Mouse (Mus musculus) macrophage (primary cell): ENCODE measurements around the gene Pigr. TPM values are rescaled to one million over a fixed set of nuclear protein-coding genes. Genes with fewer than 3 reads are reported as not detected.

Experiments used
- H3K27ac ChIP-seq: fragments of 350-480 bp; formaldehyde crosslinking; 2 replicates; pipeline ENCODE4 v1.9.0; 2021
- H3K36me3 ChIP-seq: fragments of 350-480 bp; formaldehyde crosslinking; 2 replicates; pipeline ENCODE4 v1.9.0; 2021; ENCODE audit errors: inconsistent target
- H3K4me3 ChIP-seq: fragments of 350-480 bp; formaldehyde crosslinking; 2 replicates; pipeline ENCODE4 v1.9.0; 2021; ENCODE audit errors: inconsistent target
- H3K79me2 ChIP-seq: fragments of 350-480 bp; formaldehyde crosslinking; 2 replicates; pipeline ENCODE4 v1.9.0; 2021; ENCODE audit errors: inconsistent target
- WGBS: methylation state at CpG from one replicate; pipeline ENCODE4 v1.1.7; 2026; ENCODE audit warnings: inconsistent platforms; ENCODE audit not compliant: missing documents; 5-methylcytosine and 5-hydroxymethylcytosine counted together
- polyA plus RNA-seq: library from polyadenylated mRNA; stranded (reverse); fragments of 250-400 nt; gene quantifications from 3 replicates; pipeline ENCODE4 v1.2.4, GENCODE M21; 2018; ENCODE audit warnings: inconsistent platforms
- total RNA-seq, 78 experiments: library from RNA; depleted of rRNA; stranded (reverse); fragments of 250-400 nt; gene quantifications; 1 replicate in 9 of 78; 2 replicates in 24 of 78; 3 replicates in 43 of 78; 4 replicates in 2 of 78; pipeline ENCODE4 v1.2.4; 2018; ENCODE audit warnings: inconsistent platforms in 56 of 78

Pigr gene
- not detected for total RNA-seq (2018; cell fraction: chromatin; rRNA removed)
- not detected for total RNA-seq (2018; cell fraction: cytosol; rRNA removed)
- total RNA-seq (2018; cell fraction: nucleus; rRNA removed), result not detected
- not detected in 3 replicates for polyA plus RNA-seq

DNA sequence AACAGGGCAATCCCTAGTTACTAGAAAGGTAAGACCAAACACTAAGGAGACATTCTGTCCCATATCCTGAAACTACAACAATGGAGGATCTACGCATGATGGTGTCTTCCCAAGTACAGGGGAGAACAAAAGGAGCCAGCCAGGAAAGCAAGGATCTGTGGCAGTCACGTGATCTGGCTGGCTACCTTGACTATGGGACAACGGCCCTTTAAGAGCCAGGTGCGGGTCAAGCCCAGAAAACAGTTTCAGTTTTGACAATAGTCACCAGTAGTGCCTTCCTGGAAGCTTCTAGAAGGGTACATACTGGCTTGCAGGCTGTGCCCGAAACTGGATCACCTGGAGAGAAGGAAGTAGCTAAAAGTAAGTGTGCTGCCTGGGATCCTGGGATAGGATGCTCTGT, at the start of gene Pigr:
Gene Pigr (plus strand): TSS at position 237 of the 400 bp plus-strand sequence.
- 85% methylated on average over 5 of the region's 5 CpGs for WGBS
- Histone ChIP-seq H3K4me3 (no peak within 1 kb of the TSS), H3K36me3 (no peaks in the 10 kb centered on the region), H3K27ac (no peak within 1 kb of the TSS), H3K79me2 (no peaks in the 10 kb centered on the region)

DNA sequence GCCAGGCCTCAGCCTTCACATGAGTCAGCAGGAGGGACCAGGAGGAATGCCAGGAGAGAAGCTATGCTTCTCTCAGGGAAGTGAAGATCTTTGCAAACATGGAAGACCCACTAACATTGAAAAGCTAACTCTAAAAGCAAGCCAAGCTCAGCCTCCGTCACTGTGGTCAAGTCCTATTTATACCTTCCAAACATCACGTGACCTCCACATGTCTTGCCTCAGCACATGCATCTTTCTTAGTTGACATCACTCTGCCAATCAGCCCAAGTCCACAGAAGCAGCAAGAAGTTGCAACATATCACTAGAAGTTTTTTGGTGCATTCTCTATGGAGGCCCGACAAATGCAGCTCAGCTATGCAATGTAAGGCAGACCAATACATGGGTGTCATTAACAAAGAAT, 46.6 kb upstream of the Pigr start:
- Histone ChIP-seq H3K4me3 (no peak overlapping the region), H3K79me2 (no peaks in the 10 kb centered on the region), H3K27ac (no peak overlapping the region), H3K36me3 (no peaks in the 10 kb centered on the region)
- WGBS, result 76% methylated on average over 3 of the region's 3 CpGs

DNA sequence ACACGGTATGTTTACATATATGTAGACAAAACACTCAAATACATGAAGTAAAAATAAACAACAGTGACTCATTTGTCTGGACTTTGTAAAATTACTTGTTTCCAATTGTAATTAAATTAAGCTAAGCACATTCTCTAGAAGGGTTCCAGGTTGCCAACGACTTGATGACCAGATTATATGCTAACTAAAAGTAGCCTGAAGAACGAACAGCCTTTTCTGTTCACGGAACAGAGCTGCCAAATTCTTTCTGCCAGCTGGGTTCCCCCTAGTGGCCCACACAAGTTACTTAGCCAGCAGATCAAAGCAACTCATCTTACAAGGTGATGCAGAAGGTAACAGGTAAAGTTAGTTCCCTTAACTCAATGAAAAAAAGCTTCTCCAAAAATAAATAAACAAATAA, 42.4 kb upstream of the Pigr start:
- WGBS, result 24% methylated on average over 4 of the region's 4 CpGs
- no peak overlapping the region for H3K27ac ChIP-seq
- no peaks in the 10 kb centered on the region for H3K79me2 ChIP-seq
- H3K4me3 ChIP-seq, result no peak overlapping the region
- no peaks in the 10 kb centered on the region for H3K36me3 ChIP-seq

GRCm38 (mm10) chr1:130787001-130787400, 39.5 kb upstream of the Pigr start:
- WGBS, result 73% methylated on average over 3 of the region's 4 CpGs
- H3K79me2 ChIP-seq, result no peaks in the 10 kb centered on the region
- H3K4me3 ChIP-seq, result no peak overlapping the region
- H3K27ac ChIP-seq, result no peak overlapping the region
- H3K36me3 ChIP-seq, result no peaks in the 10 kb centered on the region

DNA sequence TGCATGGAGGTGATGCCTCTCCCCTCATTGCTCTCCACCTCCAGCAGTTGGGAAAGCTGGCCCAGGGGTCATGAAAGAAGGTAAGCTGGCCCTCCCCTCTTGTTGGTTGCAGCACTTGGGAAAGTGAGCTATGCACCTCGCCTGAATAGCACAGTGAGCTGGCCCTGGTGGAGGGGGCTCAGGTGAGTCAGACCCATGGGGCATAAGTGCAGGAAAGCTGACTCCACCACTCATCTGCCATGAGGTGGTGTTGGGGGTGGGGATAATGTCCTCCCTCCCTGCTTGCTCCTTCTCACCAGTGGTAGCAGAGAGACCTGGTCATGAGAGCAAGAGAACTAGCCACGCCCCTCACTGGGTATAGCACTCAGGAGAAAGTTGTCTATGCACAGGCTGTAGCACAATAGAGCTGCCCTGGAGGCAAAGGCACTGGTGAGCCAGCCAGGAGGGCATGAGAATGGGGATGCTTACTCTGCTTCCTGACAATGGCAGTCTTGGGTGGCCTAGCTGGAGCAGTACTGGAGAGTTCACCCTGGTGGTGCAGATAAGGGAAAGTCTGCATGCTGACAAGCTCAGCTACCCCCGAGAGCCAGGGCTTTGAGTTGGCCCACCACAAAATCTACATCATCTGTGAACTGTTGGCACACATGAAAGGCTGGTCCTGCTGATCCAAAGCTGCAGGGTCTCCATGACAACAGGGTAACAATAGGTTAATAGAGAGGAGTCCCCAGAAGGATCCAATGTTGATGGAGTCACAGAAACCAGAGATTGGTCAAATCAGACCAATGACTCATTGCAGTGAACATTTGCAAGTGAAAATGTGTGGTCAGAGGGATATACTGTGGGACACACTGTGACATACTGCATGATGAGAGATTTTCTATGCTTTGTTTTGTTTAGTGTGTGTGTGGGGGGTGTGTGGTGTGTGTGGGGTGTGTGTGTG, 36.7 kb upstream of the Pigr start:
- no peak overlapping the region for H3K27ac ChIP-seq
- no peaks in the 10 kb centered on the region for H3K79me2 ChIP-seq
- no peaks in the 10 kb centered on the region for H3K36me3 ChIP-seq
- 77% methylated on average over 3 of the region's 3 CpGs for WGBS
- no peak overlapping the region for H3K4me3 ChIP-seq

GRCm38 (mm10) chr1:130795331-130795730, 31.2 kb upstream of the Pigr start:
- H3K79me2 ChIP-seq, result no peaks in the 10 kb centered on the region
- no peaks in the 10 kb centered on the region for H3K36me3 ChIP-seq
- H3K4me3 ChIP-seq, result no peak overlapping the region
- no peak overlapping the region for H3K27ac ChIP-seq
- whole genome bisulfite sequencing, result 77% methylated on average over 2 of the region's 2 CpGs

DNA sequence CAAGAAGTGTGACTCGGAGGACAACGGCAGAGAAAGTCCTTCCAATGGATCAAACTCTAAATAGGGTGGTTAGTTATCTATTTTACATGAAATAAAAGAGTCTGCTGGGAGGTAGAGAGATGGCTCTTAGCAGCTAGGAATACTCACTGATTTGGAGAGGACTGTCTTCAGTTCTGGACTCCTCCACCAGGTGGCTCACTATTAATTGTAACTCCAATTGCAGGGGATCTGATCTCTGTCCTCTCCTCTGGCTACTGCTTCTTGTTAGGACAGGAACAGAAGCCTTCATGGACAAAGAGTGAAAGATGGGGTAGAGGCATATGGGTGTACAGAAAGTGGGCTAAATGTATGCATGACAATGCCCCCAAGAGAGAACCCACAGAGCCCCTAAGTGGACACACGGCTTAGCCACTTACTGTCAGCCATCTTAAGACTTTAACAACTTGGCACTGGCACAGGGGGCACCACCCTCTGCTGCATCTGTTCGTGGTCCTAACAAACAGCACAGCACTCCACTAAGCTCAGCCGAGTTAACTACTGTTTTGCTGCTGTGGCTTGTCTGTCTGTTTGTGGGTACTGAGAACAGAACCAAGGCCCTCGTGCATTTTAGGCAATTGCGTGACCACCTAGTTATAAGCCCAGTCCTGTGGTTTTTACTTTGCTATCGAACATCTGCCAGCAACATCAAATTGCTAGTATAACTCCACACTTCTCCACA, 29.4 kb upstream of the Pigr start:
- Histone ChIP-seq H3K27ac (no peak overlapping the region), H3K79me2 (no peaks in the 10 kb centered on the region), H3K4me3 (no peak overlapping the region), H3K36me3 (no peaks in the 10 kb centered on the region)
- 44% methylated on average over 8 of the region's 8 CpGs for WGBS

- WGBS, result 21% methylated on average over 6 of the region's 6 CpGs
- H3K4me3 ChIP-seq, result no peak overlapping the region
Observed at GRCm38 (mm10) chr1:130798037-130798436, 28.4 kb upstream of the Pigr start.

GRCm38 (mm10) chr1:130798551-130798950, 27.9 kb upstream of the Pigr start:
- WGBS, result 59% methylated on average over 3 of the region's 3 CpGs

More at GRCm38 (mm10) chr1:130798037-130798436, 28.4 kb upstream of the Pigr start:
- no peaks in the 10 kb centered on the region for H3K79me2 ChIP-seq
- H3K27ac ChIP-seq, result no peak overlapping the region
- no peaks in the 10 kb centered on the region for H3K36me3 ChIP-seq

DNA sequence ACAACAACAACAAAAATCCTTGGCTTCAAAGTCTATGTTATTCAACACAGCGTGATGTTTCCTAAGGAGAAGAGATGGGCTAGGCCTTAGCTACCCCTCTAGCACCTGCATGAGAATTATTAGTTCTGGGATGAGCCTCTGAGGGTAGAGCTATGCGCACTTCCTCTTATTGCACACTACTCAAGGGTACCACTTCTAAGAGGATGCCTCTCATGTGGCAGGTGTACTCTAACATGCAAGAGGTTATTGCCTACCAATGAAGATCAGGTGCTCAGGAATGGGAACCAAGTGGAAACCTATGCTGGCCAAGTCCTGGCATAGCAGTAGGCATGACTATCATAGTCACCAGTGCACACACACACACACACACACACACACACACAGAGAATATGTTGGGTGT, 27.1 kb upstream of the Pigr start:
- no peaks in the 10 kb centered on the region for H3K79me2 ChIP-seq

More at GRCm38 (mm10) chr1:130798551-130798950, 27.9 kb upstream of the Pigr start:
- Histone ChIP-seq H3K79me2 (no peaks in the 10 kb centered on the region), H3K27ac (no peak overlapping the region), H3K4me3 (no peak overlapping the region), H3K36me3 (no peaks in the 10 kb centered on the region)

GRCm38 (mm10) chr1:130800602-130801001, 25.9 kb upstream of the Pigr start, which contains the start of gene Fcamr:
Gene Fcamr, plus strand, starts transcription at chr1:130800902.
- WGBS, result 92% methylated on average over 8 of the region's 8 CpGs
- Histone ChIP-seq H3K4me3 (no peak within 1 kb of the TSS), H3K36me3 (no peaks in the 10 kb centered on the region), H3K27ac (no peak within 1 kb of the TSS), H3K79me2 (no peaks in the 10 kb centered on the region)

More for the DNA sequence above, 27.1 kb upstream of the Pigr start:
- WGBS, result 82% methylated on average over 2 of the region's 2 CpGs
- Histone ChIP-seq H3K4me3 (no peak overlapping the region), H3K36me3 (no peaks in the 10 kb centered on the region), H3K27ac (no peak overlapping the region)

- 96% methylated on average over 2 of the region's 2 CpGs for WGBS
- Histone ChIP-seq H3K79me2 (no peaks in the 10 kb centered on the region), H3K36me3 (no peaks in the 10 kb centered on the region), H3K27ac (no peak overlapping the region), H3K4me3 (no peak overlapping the region)
Observed at GRCm38 (mm10) chr1:130801511-130801910, 25.0 kb upstream of the Pigr start.

- no peak overlapping the region for H3K27ac ChIP-seq
- 88% methylated on average over 6 of the region's 6 CpGs for WGBS
- H3K4me3 ChIP-seq, result no peak overlapping the region
- H3K36me3 ChIP-seq, result no peaks in the 10 kb centered on the region
- H3K79me2 ChIP-seq, result no peaks in the 10 kb centered on the region
Observed at GRCm38 (mm10) chr1:130802976-130803375, 23.5 kb upstream of the Pigr start.

- 81% methylated on average over 6 of the region's 6 CpGs for WGBS
- no peak overlapping the region for H3K4me3 ChIP-seq
- no peak overlapping the region for H3K27ac ChIP-seq
- H3K79me2 ChIP-seq, result no peaks in the 10 kb centered on the region
- H3K36me3 ChIP-seq, result no peaks in the 10 kb centered on the region
Observed at GRCm38 (mm10) chr1:130804279-130804678, 22.2 kb upstream of the Pigr start.

DNA sequence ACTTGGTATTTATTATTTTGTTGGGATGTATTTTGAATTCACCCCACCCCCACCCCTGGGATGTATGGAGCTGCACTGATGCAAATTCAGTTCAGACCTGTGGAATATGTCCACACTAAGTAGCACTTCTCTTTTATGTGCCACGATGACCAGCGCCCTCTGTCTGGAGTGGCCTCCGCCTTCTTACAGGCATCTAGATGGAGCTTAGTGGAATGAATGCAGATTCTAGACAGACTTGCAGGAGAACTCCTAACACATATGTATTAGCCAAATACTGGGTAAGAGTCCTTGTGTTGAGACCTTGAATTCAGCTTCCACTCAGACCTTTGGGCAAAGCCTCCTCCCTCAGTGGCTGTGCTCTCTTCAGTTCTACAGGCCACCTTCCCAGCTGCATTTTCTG, 15.6 kb upstream of the Pigr start:
- 75% methylated on average over 3 of the region's 3 CpGs for WGBS
- H3K36me3 ChIP-seq, result no peaks in the 10 kb centered on the region
- no peaks in the 10 kb centered on the region for H3K79me2 ChIP-seq
- no peak overlapping the region for H3K27ac ChIP-seq
- no peak overlapping the region for H3K4me3 ChIP-seq
